Mouse (Mus musculus): ENCODE data around the gene Trim31.
A peak's percentile ranks its signal among the peaks of the same experiment; 100 is the strongest.
"Not testable (repeated sequence)": the region's sequence is repeated elsewhere in the genome, so short reads cannot be mapped to it uniquely, and the experiment has no call there.

Trim31 gene

DNA sequence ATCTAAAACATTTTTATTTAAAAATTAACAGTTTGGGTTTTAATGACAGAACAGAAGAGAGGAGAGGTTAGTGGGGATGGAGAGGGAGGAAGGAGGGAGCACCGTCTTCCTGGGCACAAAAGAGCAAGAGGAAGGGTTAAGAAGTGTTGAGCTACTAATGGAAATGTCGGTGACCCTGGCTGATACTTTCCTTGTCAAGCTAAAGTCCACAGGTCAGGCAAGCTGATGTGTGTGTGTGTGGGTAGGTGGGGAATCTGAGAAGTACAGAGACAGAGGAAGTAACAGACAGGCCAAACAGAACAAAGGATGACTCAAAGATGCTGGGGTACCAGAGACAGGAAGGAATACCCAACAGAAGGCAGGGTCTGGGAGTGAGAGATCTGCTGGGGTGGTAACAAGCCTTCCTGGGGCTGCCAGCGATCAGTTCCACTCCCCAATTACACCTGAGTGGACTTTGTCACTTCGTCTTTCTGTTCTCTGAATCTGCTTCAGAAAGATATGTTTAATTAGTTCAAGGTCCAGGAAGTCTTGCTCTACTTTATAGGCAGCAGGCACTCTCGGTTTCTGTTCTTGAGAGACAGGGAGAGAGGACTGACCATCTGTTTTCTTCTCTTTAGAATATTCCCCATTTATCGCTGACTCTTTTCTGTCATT is at the start of gene Trim31:
Trim31 (plus strand) TSS at position 567 of the 654 bp plus-strand sequence.
- DNase-seq (ENCODE audit: low spot score): no peak

DNA sequence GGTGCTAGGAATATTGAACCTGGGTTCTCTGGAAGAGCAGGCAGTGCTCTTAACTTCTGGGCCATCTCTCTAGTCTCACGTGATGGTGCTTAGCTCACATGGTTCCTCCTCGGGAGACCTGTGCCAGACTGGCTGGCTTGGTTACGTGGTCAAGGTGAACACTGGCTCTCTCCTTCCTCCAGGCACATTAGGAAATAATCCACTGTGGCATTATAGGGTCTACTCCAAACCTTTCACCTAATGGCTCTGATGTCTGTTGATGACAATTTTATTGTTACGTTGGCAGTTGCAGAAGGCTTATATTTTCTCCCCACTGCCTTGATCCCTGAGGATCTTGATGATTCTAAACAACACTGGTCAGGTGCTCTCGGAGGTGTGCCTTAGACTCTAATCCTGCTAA is 49.0 kb upstream of the Trim31 start:
- DNase-seq (ENCODE audit: low spot score): no peak

DNA sequence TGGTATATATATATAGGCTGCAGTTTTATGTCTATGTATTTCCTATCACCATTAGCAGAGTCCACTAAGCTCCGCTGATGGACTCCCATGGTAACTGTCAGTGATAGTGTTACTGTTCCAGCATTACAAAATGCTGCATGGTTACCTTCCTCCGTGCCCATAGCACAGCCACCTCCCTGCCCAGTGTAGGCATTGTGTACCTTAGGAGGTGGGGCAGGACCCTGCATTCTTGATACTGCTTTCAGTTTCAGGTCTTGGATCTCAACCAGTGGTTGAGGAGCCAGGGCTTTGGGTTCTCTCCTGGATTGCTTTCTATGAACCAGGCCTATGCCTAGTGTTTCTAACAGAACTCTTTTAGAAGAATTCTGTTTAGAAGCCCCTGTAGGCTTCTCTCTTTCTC is 47.9 kb upstream of the Trim31 start:
- no peak for DNase-seq (ENCODE audit: low spot score)

DNA sequence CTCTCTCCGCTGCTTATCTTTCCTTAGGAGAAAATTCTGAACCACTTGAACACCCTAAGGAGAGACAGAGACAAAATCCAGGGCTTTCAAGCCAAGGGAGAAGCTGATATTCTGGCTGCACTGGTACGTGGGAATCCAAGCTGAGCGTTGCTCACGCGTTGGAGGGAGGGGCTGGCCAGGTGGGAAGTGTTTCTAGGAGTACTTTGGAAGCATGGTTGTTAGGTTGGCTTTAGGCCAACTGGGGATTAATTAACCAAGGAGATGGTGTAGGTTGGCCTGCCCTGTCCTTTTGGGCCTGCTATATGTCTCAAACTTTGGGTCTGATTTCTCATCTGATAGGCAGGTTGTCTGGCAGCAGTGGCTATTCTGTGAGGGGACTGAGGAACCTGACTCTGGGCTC is 46.7 kb upstream of the Trim31 start:
- no peak for DNase-seq (ENCODE audit: low spot score)

DNA sequence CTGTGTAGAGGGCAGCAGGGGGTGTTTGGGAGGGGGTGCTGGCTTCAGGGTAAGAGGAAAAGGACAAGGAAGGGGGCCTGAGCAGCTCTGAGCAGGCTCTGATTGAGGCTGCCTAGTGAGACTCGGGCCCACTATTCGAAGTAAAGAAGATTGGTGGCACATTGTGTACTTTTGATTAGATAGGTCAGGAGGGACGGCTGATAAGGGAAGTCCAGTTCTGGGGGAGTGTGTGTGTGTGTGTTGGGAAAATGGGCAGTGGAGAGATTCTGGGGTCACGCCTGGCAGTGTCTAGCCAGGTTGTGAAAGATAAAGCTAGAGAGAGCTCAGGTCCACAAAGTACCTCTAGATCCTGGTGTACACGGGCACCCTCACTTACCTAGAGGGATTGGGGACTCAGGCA is 46.3 kb upstream of the Trim31 start:
- no peak for DNase-seq (ENCODE audit: low spot score)

DNA sequence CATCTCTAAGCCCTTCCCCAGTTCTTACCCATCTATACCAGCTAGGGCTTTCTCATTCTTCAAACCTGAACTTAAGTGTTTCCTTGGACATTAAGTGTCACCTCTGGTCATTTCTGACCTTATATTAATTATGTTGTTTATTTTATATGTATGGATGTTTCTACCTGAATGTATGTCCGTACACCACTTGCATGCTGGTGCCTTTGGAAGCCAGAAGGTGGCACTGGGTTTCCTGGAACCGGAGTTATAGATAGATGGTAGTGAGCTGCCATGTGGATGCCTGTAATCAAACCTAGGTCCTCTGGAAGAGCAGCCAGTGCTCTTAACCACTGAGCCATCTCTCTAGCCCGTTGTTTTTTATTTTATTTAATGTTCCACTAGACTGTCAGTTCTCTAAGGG is 42.4 kb upstream of the Trim31 start:
- DNase-seq (ENCODE audit: low spot score): no peak

DNA sequence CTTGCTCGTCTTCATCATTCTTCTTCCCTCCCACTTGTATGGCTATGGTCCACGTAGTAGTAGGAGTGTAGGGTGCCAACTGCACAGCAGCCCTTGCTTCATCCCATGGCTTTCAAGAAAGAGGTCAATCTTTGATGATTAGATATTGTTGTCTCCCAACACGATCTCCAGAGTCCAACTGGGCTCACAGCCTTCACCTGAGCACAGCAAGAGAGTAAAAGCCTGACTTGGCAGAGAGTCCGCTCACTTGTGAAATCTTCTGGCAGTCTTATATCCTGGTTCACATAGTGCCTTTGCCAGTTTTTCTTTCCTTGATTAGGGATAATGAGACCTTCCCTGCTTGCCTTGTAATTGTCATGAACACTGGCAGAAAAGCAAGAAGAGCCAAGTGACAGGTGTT is 41.7 kb upstream of the Trim31 start:
- no peak for DNase-seq (ENCODE audit: low spot score)

DNA sequence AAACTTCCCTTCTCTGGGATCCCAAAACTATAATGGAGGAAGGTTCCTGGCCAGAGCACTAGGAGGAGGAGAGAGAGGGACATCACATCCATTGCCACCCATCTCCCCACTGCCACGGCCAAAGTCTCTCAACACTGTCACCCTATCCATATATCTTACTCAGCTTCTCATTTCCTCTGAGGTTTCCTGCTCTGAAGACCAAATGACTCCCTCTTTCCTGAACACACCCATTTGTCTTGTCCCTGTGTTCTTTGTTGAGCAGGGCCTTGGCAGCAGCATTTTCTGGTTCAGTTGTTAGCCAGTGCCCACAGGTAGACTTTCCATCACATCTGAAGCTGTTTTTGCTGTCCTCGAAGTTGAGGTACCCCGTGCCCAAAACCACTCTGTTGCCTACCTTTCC is 39.7 kb upstream of the Trim31 start:
- DNase-seq (ENCODE audit: low spot score): no peak

DNA sequence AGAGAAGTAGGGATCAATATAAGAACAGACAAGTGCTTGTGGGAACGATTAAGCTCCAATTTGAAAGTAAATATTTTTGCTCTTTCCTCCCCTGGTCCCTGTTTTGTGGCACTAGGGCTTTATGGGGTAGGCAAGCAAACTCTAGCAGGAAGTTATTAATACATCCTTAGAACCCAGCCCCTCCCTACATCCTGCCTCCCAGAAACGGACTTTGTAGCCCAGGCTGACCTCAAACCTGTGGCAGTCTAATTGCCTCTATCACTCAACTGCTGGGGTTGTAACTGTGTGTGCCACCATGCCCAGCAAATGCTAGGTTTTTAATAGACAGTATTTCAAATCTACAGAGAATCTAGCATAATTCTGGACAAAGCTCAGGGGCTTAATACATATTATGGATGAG is 36.2 kb upstream of the Trim31 start:
- no peak for DNase-seq (ENCODE audit: low spot score)

DNA sequence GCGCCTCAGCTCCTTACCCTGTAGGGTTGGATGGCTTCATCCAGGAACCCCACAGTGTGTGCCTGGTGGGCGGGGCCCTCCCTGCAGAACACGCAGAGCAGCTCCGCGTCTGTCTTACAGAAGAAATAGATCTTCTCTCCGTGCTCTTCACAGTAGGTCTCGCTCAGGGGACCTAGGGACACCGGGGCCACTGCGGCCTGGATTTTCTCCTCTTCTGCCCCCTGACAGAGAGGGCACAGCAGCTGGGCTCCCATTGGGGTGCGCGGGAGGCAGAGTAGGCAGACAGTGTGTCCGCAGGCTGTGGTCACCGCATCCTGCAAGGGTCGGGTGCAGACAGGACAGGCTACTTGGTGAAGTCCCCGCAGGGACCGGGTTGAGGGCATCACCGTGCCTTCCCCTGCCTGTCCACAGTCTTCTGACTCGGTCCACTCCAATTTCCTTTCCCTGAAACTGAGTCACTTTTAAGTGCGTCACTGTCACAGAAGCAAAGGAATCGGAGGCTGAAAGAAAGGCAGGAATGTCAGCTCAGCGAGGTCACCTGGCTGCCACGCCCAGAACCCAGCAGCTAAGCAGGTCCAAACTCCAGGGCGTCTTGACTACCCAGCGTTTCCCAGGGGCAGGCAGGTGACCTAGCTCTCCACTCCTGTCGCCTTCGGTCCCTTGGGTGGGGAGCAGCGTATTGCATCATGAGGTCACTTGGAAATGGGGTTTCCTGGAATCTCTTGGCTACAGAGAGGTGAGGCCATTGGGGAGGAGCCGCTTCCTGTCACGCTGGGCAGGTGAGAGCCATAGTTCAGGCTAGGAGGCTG is 31.0 kb upstream of the Trim31 start, which contains the start of gene Trim15:
Trim15 (minus strand) TSS at position 492 of the 809 bp plus-strand sequence.
- no peak for DNase-seq (ENCODE audit: low spot score)

DNA sequence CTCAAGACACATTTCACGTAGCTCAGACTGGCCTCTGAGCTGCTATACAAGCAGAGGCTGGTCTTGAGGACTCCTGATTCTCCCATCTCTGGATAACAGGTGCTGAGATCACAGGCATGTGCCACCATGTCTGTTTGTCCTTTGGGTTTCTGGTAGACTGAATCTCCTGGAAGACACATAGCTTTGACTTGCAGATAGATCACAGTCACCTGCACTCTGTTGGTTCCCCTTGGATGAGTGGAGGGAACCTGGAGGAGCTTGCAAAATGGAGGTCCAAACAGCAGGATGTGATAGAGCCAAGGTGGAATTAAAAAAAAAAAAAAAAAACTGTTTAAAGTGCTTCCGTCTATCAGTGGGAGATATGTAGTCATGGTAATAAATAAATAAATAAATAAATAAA is 29.1 kb upstream of the Trim31 start:
- no peak for DNase-seq (ENCODE audit: low spot score)

DNA sequence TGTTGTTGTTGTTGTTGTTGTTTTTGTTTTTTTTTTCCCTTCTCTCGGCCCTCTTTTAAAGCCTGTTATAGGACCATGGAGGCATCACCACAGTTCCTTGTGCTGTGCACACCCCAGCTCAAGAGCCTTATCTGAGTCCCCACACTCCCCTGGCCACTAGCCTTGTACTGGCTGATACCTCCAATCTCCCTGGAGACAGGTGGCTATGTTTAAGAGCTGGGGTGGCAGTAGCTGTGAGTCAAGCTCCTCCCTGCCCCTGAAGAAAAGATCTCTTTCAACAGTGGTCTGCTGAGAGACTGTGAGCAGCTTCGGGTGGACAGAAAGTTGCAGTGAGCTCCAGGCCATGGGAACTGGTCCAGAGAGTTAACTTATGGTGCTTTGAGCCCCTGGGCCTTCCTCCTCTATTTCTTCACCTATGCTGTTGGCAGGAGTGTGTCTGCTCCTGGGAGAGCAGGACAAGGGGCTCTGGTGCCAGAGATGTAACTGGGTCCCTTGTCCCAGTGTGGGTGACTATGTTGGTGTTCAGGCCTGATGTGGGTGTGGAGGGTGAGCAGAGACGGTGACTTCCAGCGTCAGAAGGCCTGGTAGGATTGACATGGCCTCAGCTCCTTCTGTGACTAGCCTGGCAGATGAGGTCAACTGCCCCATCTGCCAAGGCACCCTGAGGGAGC is 28.5 kb upstream of the Trim31 start, which contains the start of gene Trim10:
Trim10 (plus strand) TSS at position 291 of the 671 bp plus-strand sequence.
- DNase-seq (ENCODE audit: low spot score): no peak

DNA sequence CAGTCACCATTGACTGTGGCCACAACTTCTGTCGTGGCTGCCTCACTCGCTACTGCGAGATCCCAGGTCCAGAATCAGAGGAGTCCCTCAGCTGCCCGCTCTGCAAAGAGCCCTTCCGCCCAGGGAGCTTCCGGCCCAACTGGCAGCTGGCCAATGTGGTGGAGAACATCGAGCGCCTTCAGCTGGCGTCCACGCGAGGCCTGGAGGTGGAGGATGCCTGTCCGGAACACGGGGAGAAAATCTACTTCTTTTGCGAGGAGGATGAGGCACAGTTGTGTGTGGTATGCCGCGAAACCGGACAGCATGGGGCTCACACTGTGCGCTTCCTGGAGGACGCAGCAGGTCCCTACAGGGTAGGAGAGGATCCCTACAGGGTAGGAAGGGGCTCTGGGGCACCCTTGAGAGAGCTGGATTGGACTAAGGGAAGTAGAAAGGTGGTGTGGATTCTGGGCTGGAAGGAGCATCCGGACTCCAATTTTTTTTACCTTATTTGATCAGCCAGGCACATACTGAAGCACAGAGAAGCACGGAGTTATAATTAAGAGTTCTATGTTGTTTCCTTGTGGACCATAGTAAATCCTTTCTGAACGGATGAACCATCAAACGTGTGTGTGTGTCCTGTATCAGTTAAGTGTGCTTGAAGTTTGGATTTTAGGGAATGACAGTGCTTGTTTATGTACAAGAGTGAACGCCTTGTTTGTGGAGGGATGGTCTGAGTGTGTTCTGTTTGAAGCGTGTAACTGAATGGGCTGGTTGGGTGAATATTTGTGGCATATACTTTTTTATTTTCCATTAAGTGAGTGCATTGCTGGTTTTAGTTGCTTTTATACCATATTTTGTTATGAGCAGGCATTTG is 27.7 kb upstream of the Trim31 start:
- no peak for DNase-seq (ENCODE audit: low spot score)

DNA sequence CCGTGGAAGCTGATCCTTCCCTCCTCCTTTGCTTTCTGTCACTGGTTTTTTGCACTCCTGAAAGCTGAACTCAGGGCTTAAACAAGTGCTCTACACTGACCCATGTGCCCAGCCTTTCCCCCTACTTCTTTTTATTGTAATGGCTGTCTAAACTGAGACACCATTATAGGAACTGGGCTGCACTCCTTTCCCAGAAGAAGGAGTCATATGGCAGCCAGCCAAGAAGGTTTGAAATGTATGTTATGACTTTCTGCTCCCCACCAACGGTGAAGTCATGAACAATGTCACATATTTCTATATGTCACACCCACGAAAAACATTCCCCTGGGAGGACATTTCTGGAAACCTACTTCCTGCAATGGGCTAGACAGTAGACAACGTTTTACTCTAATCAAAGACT is 23.3 kb upstream of the Trim31 start:
- no peak for DNase-seq (ENCODE audit: low spot score)

DNA sequence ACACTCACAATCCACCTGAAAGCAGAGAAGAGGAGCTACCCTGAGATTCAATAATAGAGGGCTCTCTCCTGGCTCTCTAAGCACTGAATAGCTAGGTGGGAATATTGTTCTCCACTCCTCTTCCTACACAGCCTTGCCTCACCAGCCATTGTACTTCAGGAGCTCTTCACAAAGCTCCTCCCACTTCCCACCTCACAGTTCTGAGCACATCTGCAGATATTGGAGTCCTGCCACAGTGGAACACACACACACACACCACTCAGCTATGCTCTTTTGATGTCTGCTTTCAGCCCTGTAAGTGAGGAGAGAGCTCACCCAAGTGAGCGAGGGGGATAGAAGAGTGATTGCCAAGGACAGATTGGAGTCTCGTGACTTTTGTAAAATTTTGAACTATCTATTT is 14.6 kb upstream of the Trim31 start:
- DNase-seq (ENCODE audit: low spot score): no peak

DNA sequence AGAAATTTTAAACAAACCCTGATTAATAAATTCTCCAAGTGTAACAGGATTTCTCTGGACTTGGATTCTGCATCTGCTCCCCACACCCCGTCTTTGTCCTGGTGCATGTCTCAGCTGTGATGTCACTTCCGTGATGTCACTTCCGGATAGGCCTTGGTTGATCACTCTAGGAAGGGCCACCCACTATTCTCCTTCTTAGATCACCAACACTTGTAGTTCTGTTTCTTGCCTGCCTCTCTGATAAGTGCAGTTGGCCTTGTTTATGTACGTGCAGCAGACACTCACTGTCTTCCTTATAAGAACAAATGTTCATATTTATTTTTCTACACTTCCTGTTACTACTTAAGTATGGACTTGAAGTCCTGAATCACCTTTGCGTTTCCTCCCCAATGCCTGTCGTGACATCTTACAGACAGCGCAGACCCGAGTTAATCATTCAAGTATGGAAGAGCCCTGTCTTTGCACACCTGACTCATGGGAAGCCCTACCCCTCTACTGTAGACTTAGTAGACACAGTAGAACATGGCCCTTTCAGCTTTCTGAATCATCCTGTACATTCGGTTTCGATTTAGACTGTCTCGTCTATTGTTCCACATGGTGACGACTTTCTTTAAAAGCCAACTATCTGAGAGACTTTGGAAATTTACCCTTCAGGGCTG is 12.7 kb upstream of the Trim31 start:
- DNase-seq (ENCODE audit: low spot score): no peak

DNA sequence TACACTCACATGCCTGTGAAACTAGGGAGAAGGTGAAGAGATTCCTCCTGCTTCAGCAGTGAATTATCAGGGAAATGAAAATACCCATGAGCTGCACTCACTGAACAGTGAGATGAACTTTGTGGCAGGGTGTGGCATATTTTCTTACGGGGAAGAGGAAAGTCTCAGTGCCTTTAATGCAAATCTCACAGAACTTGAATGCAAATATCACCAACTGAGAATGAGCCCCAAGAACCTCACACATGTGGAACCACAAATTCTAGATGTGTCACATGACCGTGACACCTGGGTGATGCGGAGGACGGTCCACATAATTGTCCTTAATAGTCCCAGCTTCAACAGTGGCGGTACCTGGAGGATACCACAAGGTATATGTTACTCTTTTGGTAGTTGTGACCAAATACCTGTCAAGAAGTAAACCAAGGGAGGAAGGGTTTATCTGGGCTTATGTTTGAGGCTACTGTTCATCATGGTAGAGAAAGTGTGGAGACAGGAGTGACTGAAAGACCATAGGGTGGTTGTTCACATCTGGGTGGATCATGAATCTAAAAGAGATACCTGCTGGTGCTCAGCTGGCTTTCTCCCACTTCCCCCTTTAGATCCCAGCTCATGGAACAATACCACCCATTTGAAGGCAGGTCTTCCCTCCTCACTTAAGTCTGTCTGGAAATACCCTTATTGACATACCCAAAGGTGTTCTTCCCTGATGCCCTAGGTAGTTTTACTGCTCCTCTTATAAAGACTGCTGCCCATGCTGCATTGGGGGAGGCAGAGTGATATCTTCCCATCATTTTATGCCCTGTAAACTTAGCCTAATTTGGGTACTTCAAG is 7.6 kb upstream of the Trim31 start, which contains the start of gene Trim40:
Trim40 (minus strand) TSS at position 51 of the 831 bp plus-strand sequence.
- no peak for DNase-seq (ENCODE audit: low spot score)

DNA sequence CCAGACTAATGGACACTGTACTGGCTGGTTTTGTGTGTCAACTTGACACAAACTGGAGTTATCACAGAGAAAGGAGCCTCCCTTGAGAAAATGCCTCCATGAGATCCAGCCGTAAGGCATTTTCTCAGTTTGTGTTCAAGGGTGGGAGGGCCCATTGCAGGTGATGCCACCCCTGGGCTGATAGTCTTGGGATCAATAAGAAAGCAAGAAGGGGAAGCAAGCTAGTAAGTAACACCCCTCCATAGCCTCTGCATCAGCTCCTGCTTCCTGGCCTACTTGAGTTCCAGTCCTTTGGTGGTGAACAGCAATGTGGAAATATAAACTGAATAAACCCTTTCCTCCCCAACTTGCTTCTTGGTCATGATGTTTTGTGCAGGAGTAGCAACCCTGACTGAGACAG is 6.4 kb upstream of the Trim31 start:
- DNase-seq (ENCODE audit: low spot score): not testable (repeated sequence)

DNA sequence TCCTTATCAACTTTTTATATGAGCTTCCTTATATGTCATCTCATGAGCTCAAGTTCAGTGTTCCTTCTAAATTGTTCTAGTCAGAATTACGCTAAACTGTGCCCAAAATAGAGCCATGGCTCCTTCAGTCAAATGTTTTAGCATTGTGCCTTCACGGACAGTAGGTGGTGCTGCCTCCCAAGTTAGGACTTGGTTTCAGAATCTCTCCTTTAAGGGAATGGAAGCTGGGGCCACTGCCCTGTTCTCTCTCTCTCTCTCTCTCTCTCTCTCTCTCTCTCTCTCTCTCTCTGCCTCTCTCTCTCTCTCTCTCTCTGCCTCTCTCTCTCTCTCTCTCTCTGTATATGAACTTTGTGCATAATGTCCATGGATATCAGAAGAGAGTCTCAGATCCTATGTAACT is 5.6 kb upstream of the Trim31 start:
- DNase-seq (ENCODE audit: low spot score): peak; percentile 62

DNA sequence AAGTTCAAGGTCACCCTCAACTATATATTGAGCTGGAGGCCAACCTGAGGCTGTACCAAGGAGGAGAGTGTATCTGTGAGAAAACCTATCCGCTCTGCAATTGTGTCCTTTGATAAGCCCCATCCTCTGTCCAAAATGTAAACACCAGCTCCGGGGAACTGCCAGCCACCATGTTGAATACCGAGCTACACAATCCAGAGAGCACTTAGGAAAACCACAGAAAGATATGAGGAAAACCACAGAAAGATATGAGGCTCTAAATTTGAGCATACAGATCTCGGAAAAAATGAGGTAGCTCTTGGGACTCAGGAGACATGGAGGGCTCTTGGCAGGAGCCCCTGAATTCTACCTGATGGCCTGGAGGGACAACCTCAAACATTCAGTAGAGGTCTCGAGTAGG is 4.5 kb upstream of the Trim31 start:
- no peak for DNase-seq (ENCODE audit: low spot score)

DNA sequence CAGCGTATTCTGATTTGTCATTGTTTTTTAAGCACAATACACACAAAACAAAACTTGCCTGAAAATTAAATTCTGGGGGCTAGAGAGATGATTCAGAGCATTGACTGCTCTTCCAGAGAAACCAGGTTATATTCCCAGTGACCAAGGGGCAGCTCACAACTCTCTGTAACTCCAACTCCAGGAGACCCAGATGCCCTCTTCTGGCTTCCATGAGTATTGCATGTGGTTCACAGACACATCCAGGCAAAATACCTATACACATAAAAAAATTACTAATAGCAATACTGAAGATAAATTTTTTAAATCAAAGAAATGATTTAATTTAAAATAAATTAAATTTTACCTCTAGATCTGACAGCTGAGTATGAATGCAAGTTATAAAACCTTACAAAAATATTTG is 1.3 kb upstream of the Trim31 start:
- peak; percentile 72 for DNase-seq (ENCODE audit: low spot score)
